Mouse (Mus musculus) forebrain, postnatal 0 days (tissue): ENCODE data around the gene Gpr142. TPM values are rescaled to one million over a fixed set of nuclear protein-coding genes. Genes with fewer than 3 reads are reported as not detected.

ENCODE experiments used
- ATAC-seq: fragments of 200-750 bp; cut with Nextera tagmentation; 2 replicates; pipeline ENCODE4 v1.8.0; 2017; ENCODE audit warnings: mild to moderate bottlenecking, moderate library complexity
- DNase-seq: peaks from one replicate; pipeline ENCODE4 v3.0.0-alpha.2; 2015
- H3K27ac ChIP-seq: fragments of 300-500 bp; sonication (generic); 2 replicates; pipeline ENCODE4 v1.5.1; 2014; ENCODE audit warnings: low read depth, mild to moderate bottlenecking, antibody characterized with exemption, low read length, moderate library complexity, mixed read lengths
- H3K27me3 ChIP-seq: fragments of 300-500 bp; sonication (generic); 2 replicates; pipeline ENCODE4 v1.6.1; 2014; ENCODE audit warnings: mild to moderate bottlenecking, low read length, mixed read lengths; ENCODE audit not compliant: insufficient read depth
- H3K36me3 ChIP-seq: fragments of 300-500 bp; sonication (generic); 2 replicates; pipeline ENCODE4 v1.6.1; 2014; ENCODE audit warnings: mild to moderate bottlenecking, moderate library complexity; ENCODE audit not compliant: insufficient read depth
- H3K4me1 ChIP-seq: fragments of 300-500 bp; sonication (generic); 2 replicates; pipeline ENCODE4 v1.6.1; 2014; ENCODE audit warnings: antibody characterized with exemption; ENCODE audit not compliant: insufficient read depth
- H3K4me2 ChIP-seq: fragments of 300-500 bp; sonication (generic); 2 replicates; pipeline ENCODE4 v1.6.1; 2014; ENCODE audit warnings: low read depth, mild to moderate bottlenecking, moderate library complexity
- H3K4me3 ChIP-seq: fragments of 300-500 bp; sonication (generic); 2 replicates; pipeline ENCODE4 v1.5.1; 2014; ENCODE audit warnings: low read depth, low read length, mixed read lengths
- H3K9ac ChIP-seq: fragments of 300-500 bp; sonication (generic); 2 replicates; pipeline ENCODE4 v1.6.1; 2014; ENCODE audit warnings: mild to moderate bottlenecking
- H3K9me3 ChIP-seq: fragments of 300-500 bp; sonication (generic); 2 replicates; pipeline ENCODE4 v1.6.1; 2016; ENCODE audit warnings: low read length
- CTCF ChIP-seq: sonication (generic); IDR thresholded peaks from 2 replicates; pipeline ENCODE4 v1.5.1; 2016; ENCODE audit warnings: antibody characterized with exemption, control low read depth, low read depth
- WGBS: fragments of 180-500 bp; shearing (Covaris S2); extraction: QIAGEN DNeasy Blood & Tissue Kit; methylation state at CpG from one replicate; pipeline ENCODE4 v1.1.7; 2014; 5-methylcytosine and 5-hydroxymethylcytosine counted together
- polyA plus RNA-seq: library from polyadenylated mRNA; unstranded; fragments of >200 nt; fragmentation: Nextera tagmentation; extraction: Ambion mirVana; gene quantifications from 2 replicates; pipeline ENCODE4 v1.2.1, GENCODE M21; 2015
- total RNA-seq: library from RNA; depleted of rRNA; stranded (reverse); fragments of >200 nt; gene quantifications from 2 replicates; pipeline ENCODE4 v1.2.3, GENCODE M21; 2014; rRNA removed

The Gpr142 gene
- total and polyA plus RNA-seq, 2 experiments from 2014 or later: not detected

- Histone ChIP-seq H3K27me3 (peaks cover 21% of the 10 kb centered on the region), H3K4me1 (no peaks in the 10 kb centered on the region), H3K4me2 (no peak overlapping the region), H3K27ac (no peak overlapping the region), H3K36me3 (no peaks in the 10 kb centered on the region), H3K9me3 (no peaks in the 10 kb centered on the region), H3K9ac (no peak overlapping the region), H3K4me3 (no peak overlapping the region)
- DNase-seq: no peak
- 89% methylated on average over 5 of the region's 5 CpGs for WGBS
- no peak for TF ChIP-seq CTCF
- ATAC-seq: no peak
These were observed 57.4 kb downstream of the Gpr142 start for GRCm38 (mm10) chr11:114856125-114856524.

Other genes starting within 250 kb of the Gpr142 start
- gene Rpl38, start 130.4 kb upstream of the Gpr142 start, total RNA-seq: 1,173 and 2,728 TPM in 2 replicates
- gene Rpl38, start 130.4 kb upstream of the Gpr142 start, polyA plus RNA-seq: 1,003 and 1,434 TPM in 2 replicates
- 26.6 and 29.9 TPM in 2 replicates for gene Ttyh2, start 123.5 kb upstream of the Gpr142 start, total RNA-seq
- 24.4 and 26.4 TPM in 2 replicates for gene Ttyh2, start 123.5 kb upstream of the Gpr142 start, polyA plus RNA-seq
- gene Dnaic2, start 71.5 kb upstream of the Gpr142 start, total RNA-seq: 4.7 and 8.9 TPM in 2 replicates
- gene Dnaic2, start 71.5 kb upstream of the Gpr142 start, polyA plus RNA-seq: 3.1 and 4.4 TPM in 2 replicates
- gene Kif19a, start 33.5 kb upstream of the Gpr142 start, total RNA-seq: 3.2 TPM in 2 replicates
- 0.57 and 0.79 TPM in 2 replicates for gene Kif19a, start 33.5 kb upstream of the Gpr142 start, polyA plus RNA-seq
- gene Btbd17, start 3.0 kb upstream of the Gpr142 start, total RNA-seq: 28.2 and 29.1 TPM in 2 replicates
- gene Btbd17, start 3.0 kb upstream of the Gpr142 start, polyA plus RNA-seq: 12.0 and 20.1 TPM in 2 replicates
- gene Gprc5c, start 52.2 kb downstream of the Gpr142 start, total RNA-seq: 4.4 and 7.9 TPM in 2 replicates
- 5.5 and 5.8 TPM in 2 replicates for gene Gprc5c, start 52.2 kb downstream of the Gpr142 start, polyA plus RNA-seq
- gene Cd300a, start 91.1 kb downstream of the Gpr142 start, total RNA-seq: 0.86 and 1.0 TPM in 2 replicates
- 1.1 and 1.4 TPM in 2 replicates for gene Cd300a, start 91.1 kb downstream of the Gpr142 start, polyA plus RNA-seq
- not detected in 2 replicates for gene Cd300lb, start 135.5 kb downstream of the Gpr142 start, total RNA-seq
- gene Cd300lb, start 135.5 kb downstream of the Gpr142 start, polyA plus RNA-seq: not detected in 2 replicates
- gene Cd300c, start 170.2 kb downstream of the Gpr142 start, total RNA-seq: not detected in 2 replicates
- not detected in 2 replicates for gene Cd300c, start 170.2 kb downstream of the Gpr142 start, polyA plus RNA-seq
- 0.10 TPM in 1 of 2 replicates, not detected in the other for gene Cd300ld, start 191.0 kb downstream of the Gpr142 start, total RNA-seq
- gene Cd300ld, start 191.0 kb downstream of the Gpr142 start, polyA plus RNA-seq: 0.06 TPM in 1 of 2 replicates, not detected in the other
- gene Cd300c2, start 203.0 kb downstream of the Gpr142 start, total RNA-seq: 1.5 TPM in 2 replicates
- 2.5 and 2.8 TPM in 2 replicates for gene Cd300c2, start 203.0 kb downstream of the Gpr142 start, polyA plus RNA-seq
- gene Cd300ld2, start 217.3 kb downstream of the Gpr142 start, total RNA-seq: not detected in 2 replicates
- gene Cd300ld2, start 217.3 kb downstream of the Gpr142 start, polyA plus RNA-seq: not detected in 2 replicates
- gene Cd300ld4, start 228.1 kb downstream of the Gpr142 start, total RNA-seq: not detected in 2 replicates
- gene Cd300ld4, start 228.1 kb downstream of the Gpr142 start, polyA plus RNA-seq: not detected in 2 replicates
- gene Cd300ld5, start 238.8 kb downstream of the Gpr142 start, total RNA-seq: not detected in 2 replicates
- not detected in 2 replicates for gene Cd300ld5, start 238.8 kb downstream of the Gpr142 start, polyA plus RNA-seq
- gene Cd300ld3, start 249.5 kb downstream of the Gpr142 start, total RNA-seq: not detected in 2 replicates
- gene Cd300ld3, start 249.5 kb downstream of the Gpr142 start, polyA plus RNA-seq: not detected in 2 replicates